ENCODE assay signal across 17 mouse cellular contexts in the genomic region with DNA sequence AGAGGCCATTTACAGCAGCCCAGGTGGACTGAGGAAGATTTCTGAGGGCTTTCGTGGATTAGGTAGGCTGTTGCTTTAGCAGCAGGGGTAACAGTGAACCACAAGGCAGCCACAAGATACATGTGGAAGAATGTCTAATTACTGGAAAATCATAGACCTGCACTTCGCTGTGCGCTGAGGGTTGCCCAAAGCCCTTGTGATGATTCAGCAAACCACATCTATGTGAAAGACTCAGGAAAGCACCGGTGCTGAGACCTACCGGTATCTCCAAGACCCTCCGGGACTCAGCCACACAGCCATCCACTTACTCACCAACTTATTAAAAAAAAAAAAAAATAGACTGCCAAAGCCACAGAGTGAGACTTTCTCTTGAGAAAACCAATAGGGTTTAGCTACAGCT.
"Had no signal": no experiment of that assay in that cellular context is flagged by ENCODE, and none has a peak within 500 bp of the region (broad histone marks: within the 10 kb centered on the region; RNA-seq: fewer than 3 reads in every experiment).

No protein-coding gene starts in this region.

- H3K36me3 ChIP-seq: liver, embryonic 12.5 days; liver, embryonic 15.5 days; midbrain, embryonic 12.5 days had no signal

- DNase-seq: kidney, adult 2 months; kidney, postnatal 25 days; layer of hippocampus, adult 9-11 months; lung, adult 2 months; lung, postnatal 14 days; lung, postnatal 4 days; thymus, adult 2 months; thymus, postnatal 14 days; thymus, postnatal 4 days had no signal

- H3K4me1 ChIP-seq: liver, embryonic 15.5 days; midbrain, embryonic 12.5 days had no signal

- H3K4me2 ChIP-seq: liver, embryonic 12.5 days; liver, embryonic 15.5 days; midbrain, embryonic 12.5 days had no signal

- H3K27ac ChIP-seq: kidney, postnatal 0 days; layer of hippocampus, adult 2 months; liver, embryonic 12.5 days; liver, embryonic 15.5 days; midbrain, embryonic 12.5 days; stomach, postnatal 0 days had no signal

- ATAC-seq: intestine, postnatal 0 days; liver, embryonic 12.5 days; midbrain, embryonic 16.5 days had no signal

- H3K9me3 ChIP-seq: liver, embryonic 12.5 days; liver, embryonic 15.5 days had no signal

- H3K27me3 ChIP-seq: liver, embryonic 12.5 days; liver, embryonic 15.5 days; midbrain, embryonic 12.5 days had no signal

- H3K4me3 ChIP-seq: layer of hippocampus, adult 2 months; liver, embryonic 12.5 days; liver, embryonic 15.5 days; midbrain, embryonic 12.5 days had no signal

- H3K9ac ChIP-seq: liver, embryonic 12.5 days; liver, embryonic 15.5 days; midbrain, embryonic 12.5 days had no signal
